Mouse (Mus musculus) thymus, adult 2 months (tissue): Measurements from ENCODE around the gene Pfkfb4.

Experiments
- CTCF ChIP-seq: fragments of 200-500 bp; IDR thresholded peaks from 2 replicates; pipeline ENCODE4 v1.5.1; 2012; ENCODE audit warnings: mild to moderate bottlenecking, control low read depth, low read length, moderate library complexity, borderline replicate concordance; ENCODE audit not compliant: control insufficient read depth, poor library complexity, insufficient read depth; ENCODE audit errors: extremely low read depth
- POLR2A ChIP-seq: fragments of 200-500 bp; IDR thresholded peaks from 2 replicates; pipeline ENCODE4 v1.6.1; 2012; ENCODE audit warnings: mild to moderate bottlenecking, low read length, control low read depth, moderate library complexity; ENCODE audit not compliant: control insufficient read depth, poor library complexity, insufficient read depth; ENCODE audit errors: extremely low read depth

GRCm38 (mm10) chr9:108983209-108983608 is 8.4 kb upstream of the Pfkfb4 start:
- no peak for TF ChIP-seq POLR2A
- TF ChIP-seq CTCF = no peak
